Mouse (Mus musculus) megakaryocyte, embryonic 14.5 days (primary cell): ENCODE data around the gene Eps8.

Experiments used
- FLI1 ChIP-seq: IDR thresholded peaks from 2 replicates; pipeline ENCODE4 v1.6.1; 2012; ENCODE audit warnings: low read length, inconsistent platforms, mixed read lengths
- GATA1 ChIP-seq: IDR thresholded peaks from 3 replicates; pipeline ENCODE4 v1.6.1; 2012; ENCODE audit warnings: mixed read lengths, low read length, inconsistent platforms, borderline replicate concordance

GRCm38 (mm10) chr6:137493211-137494135 is 161.2 kb downstream of the Eps8 start:
- TF ChIP-seq GATA1 (no peak), FLI1 (no peak)
